Mouse (Mus musculus): Measurements from ENCODE around the gene Ccnb2. TPM values are rescaled to one million over a fixed set of nuclear protein-coding genes. Genes with fewer than 3 reads are reported as not detected.
A peak's percentile ranks its signal among the peaks of the same experiment; 100 is the strongest.

Gene Ccnb2
- polyA plus RNA-seq, 1 experiment from 2014 or later: 221 TPM

DNA sequence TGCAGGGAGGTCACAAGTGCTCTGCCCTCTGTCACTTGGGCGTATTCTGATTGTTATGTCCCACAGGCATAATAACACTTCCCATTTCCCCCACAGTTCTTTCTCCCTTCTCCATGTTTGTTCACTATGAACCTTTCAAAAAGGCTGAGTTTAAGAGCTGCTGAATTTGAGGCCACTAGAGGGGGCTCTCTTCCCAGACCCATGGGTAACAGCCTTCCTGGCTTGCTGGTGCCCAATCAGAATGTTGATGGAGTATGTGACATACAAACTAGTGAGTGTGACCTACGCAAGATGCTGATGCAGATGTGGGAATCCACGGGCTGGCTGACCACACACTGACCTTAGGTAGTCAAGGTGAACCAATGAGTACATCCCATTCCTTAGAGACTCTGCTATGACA lies 12.6 kb downstream of the Ccnb2 start:
- no peaks in the 10 kb centered on the region for H3K9me3 ChIP-seq (ENCODE audit: low read length)
- H3K4me1 ChIP-seq (ENCODE audit: insufficient read depth, low read length): no peaks in the 10 kb centered on the region
- no peak overlapping the region for H3K4me3 ChIP-seq (ENCODE audit: low read length)
- ATAC-seq (ENCODE audit: low FRiP score, low TSS enrichment): no peak
- H3K27me3 ChIP-seq (ENCODE audit: insufficient read depth, low read length): no peaks in the 10 kb centered on the region
- H3K36me3 ChIP-seq (ENCODE audit: insufficient read depth, low read length): peaks cover 61% of the 10 kb centered on the region
- 91% methylated on average over 3 of the region's 3 CpGs for WGBS
- H3K27ac ChIP-seq (ENCODE audit: low read length): no peak overlapping the region
- no peak overlapping the region for H3K9ac ChIP-seq (replicated peaks; ENCODE audit: low read length)
- no peak overlapping the region for H3K4me2 ChIP-seq (replicated peaks; ENCODE audit: low read depth, low read length)

DNA sequence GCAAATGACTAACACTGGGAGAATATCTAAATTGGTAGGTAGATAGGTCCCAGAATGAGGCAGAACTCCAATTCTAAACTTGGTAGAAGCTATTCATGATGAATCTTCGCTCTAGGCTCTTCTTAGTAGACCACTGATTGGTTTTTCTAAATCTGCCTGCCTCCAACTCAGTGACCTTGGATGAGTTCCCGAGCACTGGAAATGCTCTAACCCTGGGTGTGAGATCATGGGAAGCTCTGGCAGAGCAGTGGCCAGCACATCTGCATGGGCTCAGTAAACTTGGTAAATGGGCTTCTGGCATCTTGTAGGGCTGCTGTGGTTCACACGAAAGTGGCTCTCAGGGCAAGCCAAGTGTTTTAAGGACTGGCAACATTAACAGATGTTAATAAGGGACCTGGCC lies 14.8 kb downstream of the Ccnb2 start:
- peaks cover 42% of the 10 kb centered on the region for H3K36me3 ChIP-seq (ENCODE audit: insufficient read depth, low read length)
- no peak overlapping the region for H3K9ac ChIP-seq (replicated peaks; ENCODE audit: low read length)
- H3K4me1 ChIP-seq (ENCODE audit: insufficient read depth, low read length): no peaks in the 10 kb centered on the region
- no peak overlapping the region for H3K4me2 ChIP-seq (replicated peaks; ENCODE audit: low read depth, low read length)
- no peak for ATAC-seq (ENCODE audit: low FRiP score, low TSS enrichment)
- no peak overlapping the region for H3K27ac ChIP-seq (ENCODE audit: low read length)
- no peak overlapping the region for H3K4me3 ChIP-seq (ENCODE audit: low read length)
- WGBS: 90% methylated on average over 3 of the region's 3 CpGs
- no peaks in the 10 kb centered on the region for H3K27me3 ChIP-seq (ENCODE audit: insufficient read depth, low read length)
- H3K9me3 ChIP-seq (ENCODE audit: low read length): no peaks in the 10 kb centered on the region

DNA sequence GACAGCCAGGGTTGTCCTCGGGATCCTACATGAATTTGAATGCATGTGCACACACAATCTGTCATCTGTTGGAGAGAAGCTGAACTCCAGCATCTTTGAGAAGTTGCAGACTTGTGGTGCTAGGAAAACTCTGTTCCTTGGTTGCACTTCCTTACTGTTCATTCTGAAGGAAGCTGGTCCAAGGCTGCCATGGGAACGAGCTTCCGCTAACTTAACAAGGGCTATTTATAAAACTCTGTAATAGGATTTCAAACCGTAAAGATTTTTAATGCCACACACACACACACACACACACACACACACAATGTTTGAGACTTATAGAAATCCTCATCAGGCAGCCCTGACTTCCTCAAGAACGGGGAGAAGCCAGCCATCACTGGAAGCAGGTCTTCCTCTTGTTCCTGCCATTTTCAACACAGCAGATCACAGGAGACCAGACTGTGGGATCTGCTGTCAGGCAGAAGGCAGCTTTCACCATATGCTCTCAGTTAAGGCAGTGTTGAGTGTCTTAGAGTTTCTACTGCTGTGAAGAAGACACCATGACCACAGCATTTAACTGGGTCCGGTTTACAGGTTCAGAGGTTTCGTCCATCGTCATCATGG lies 19.3 kb downstream of the Ccnb2 start:
- Histone ChIP-seq H3K4me2 (replicated peaks; ENCODE audit: low read depth, low read length) (no peak overlapping the region), H3K27ac (ENCODE audit: low read length) (no peak overlapping the region), H3K4me1 (ENCODE audit: insufficient read depth, low read length) (no peaks in the 10 kb centered on the region), H3K27me3 (ENCODE audit: insufficient read depth, low read length) (no peaks in the 10 kb centered on the region), H3K9me3 (ENCODE audit: low read length) (no peaks in the 10 kb centered on the region), H3K9ac (replicated peaks; ENCODE audit: low read length) (no peak overlapping the region), H3K4me3 (ENCODE audit: low read length) (no peak overlapping the region), H3K36me3 (ENCODE audit: insufficient read depth, low read length) (peaks cover 5% of the 10 kb centered on the region)
- ATAC-seq (ENCODE audit: low FRiP score, low TSS enrichment): no peak
- 90% methylated on average over 8 of the region's 8 CpGs for WGBS

DNA sequence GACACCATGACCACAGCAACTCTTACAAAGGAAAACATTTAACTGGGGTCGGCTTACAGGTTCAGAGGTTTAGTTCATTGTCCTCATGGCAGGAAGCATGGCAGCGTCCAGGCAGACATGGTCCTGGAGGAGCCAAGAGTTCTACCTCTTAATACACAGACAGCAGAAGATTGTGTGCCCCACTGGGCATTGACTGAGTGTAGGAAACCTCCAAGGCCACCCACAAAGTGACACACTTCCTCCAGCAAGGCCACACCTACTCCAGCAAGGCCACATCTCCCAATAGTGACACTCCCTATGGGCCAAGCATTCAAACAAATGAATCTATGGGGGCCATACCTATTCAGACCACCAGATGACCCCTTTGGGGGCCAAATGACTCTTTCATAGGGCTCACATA lies 25.3 kb downstream of the Ccnb2 start:
- Histone ChIP-seq H3K27me3 (ENCODE audit: insufficient read depth, low read length) (no peaks in the 10 kb centered on the region), H3K9me3 (ENCODE audit: low read length) (no peaks in the 10 kb centered on the region), H3K4me3 (ENCODE audit: low read length) (no peak overlapping the region), H3K27ac (ENCODE audit: low read length) (no peak overlapping the region), H3K4me1 (ENCODE audit: insufficient read depth, low read length) (peaks cover 6% of the 10 kb centered on the region; the same call in 1 of the 2 replicates), H3K9ac (replicated peaks; ENCODE audit: low read length) (no peak overlapping the region), H3K36me3 (ENCODE audit: insufficient read depth, low read length) (peaks cover 10% of the 10 kb centered on the region; the same call in 1 of the 2 replicates), H3K4me2 (replicated peaks; ENCODE audit: low read depth, low read length) (no peak overlapping the region)
- ATAC-seq (ENCODE audit: low FRiP score, low TSS enrichment): no peak
- WGBS: 77% methylated on average over 2 of the region's 2 CpGs

DNA sequence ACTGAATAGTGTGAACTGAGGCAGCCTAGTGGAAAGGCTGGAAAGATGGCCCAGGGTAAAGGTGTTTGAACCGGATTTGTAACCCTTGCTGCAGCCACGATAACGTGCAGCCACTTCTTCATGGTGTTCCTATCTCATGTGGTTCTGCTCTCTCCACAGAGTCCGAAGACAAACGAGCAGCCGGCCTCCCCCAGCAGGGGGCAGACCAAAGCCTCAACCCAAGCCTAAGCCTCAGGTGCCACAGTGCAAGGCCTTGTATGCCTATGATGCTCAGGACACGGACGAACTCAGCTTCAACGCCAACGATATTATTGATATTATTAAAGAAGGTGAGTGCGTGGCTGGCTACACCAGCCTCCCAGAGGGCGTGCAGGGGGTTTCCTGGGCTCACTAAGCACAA lies 25.7 kb downstream of the Ccnb2 start:
- peaks cover 10% of the 10 kb centered on the region; the same call in 1 of the 2 replicates for H3K36me3 ChIP-seq (ENCODE audit: insufficient read depth, low read length)
- no peak overlapping the region for H3K4me3 ChIP-seq (ENCODE audit: low read length)
- H3K4me1 ChIP-seq (ENCODE audit: insufficient read depth, low read length): peaks cover 6% of the 10 kb centered on the region; the same call in 1 of the 2 replicates
- H3K27ac ChIP-seq (ENCODE audit: low read length): no peak overlapping the region
- no peak overlapping the region for H3K4me2 ChIP-seq (replicated peaks; ENCODE audit: low read depth, low read length)
- no peak overlapping the region for H3K9ac ChIP-seq (replicated peaks; ENCODE audit: low read length)
- no peaks in the 10 kb centered on the region for H3K9me3 ChIP-seq (ENCODE audit: low read length)
- WGBS: 90% methylated on average over 12 of the region's 12 CpGs
- no peaks in the 10 kb centered on the region for H3K27me3 ChIP-seq (ENCODE audit: insufficient read depth, low read length)
- no peak for ATAC-seq (ENCODE audit: low FRiP score, low TSS enrichment)

DNA sequence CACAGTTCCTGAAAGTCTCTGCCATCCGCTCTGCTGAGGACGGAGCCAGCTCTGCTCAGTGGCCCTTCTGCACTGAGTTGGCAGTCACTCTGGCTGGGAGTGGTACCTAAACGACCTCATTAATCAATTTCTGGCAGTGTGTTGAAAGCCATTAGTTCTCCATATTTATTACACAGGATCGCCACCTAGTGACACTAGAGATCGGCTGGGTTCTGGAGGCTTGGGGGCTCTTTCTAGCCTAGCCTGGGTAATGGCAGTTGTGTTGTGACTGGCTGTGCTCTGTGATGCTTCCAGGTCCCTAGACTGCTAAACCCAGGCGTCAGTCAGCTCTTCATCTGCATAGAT lies 28.8 kb downstream of the Ccnb2 start:
- ATAC-seq (ENCODE audit: low FRiP score, low TSS enrichment): no peak
- Histone ChIP-seq H3K27ac (ENCODE audit: low read length) (no peak overlapping the region), H3K9me3 (ENCODE audit: low read length) (no peaks in the 10 kb centered on the region), H3K4me3 (ENCODE audit: low read length) (no peak overlapping the region), H3K4me2 (replicated peaks; ENCODE audit: low read depth, low read length) (0 out of 2 replicates have a peak overlapping the region, but pooled peaks have one; percentile 13), H3K9ac (replicated peaks; ENCODE audit: low read length) (no peak overlapping the region), H3K36me3 (ENCODE audit: insufficient read depth, low read length) (peaks cover 7% of the 10 kb centered on the region; the same call in 1 of the 2 replicates), H3K4me1 (ENCODE audit: insufficient read depth, low read length) (peaks cover 6% of the 10 kb centered on the region; the same call in 1 of the 2 replicates), H3K27me3 (ENCODE audit: insufficient read depth, low read length) (no peaks in the 10 kb centered on the region)
- WGBS: 11% methylated on average over 6 of the region's 6 CpGs

DNA sequence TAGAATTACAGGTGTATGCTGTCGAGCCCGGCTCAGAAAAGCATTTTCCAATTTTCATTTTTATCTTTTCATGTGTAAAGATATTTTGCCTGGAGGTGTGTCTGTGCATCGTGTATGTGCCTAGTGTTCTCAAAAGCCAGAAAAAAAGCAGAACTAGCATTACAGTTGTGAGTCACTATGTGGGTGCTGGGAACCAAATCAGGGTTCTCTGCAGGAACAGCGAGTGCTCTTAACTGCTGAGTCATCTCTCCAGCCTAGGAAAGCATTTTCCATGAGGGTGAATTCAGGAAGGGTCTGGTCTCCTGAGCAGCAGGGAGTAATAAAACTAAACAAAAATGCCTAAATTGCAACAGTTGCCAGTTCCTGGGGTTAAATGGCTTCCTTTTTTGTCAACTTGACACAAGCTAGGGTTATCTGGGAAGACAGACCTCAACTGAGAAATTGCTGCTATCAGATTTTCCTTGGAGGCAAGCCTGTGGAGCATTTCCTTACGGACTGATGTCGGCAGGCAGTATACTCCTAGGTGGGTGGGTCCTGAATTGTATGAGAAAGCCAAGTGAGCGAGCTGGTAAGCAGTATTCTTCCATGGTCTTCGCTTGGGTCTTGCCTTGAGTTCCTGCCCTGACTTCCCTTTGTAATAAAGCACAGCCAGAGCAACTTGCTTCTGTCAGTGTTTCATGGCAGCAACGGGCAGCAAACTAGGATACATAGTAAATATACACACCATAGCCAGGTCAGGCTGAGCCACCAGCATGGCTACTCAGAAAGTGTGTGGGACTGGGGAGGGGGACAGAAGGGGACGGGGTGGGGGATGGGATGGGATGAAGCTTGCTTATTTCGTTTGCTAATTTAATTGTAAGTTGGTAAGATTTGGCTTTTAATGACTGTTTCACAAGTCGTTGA lies 29.4 kb downstream of the Ccnb2 start:
- 66% methylated on average over 12 of the region's 12 CpGs for WGBS

DNA sequence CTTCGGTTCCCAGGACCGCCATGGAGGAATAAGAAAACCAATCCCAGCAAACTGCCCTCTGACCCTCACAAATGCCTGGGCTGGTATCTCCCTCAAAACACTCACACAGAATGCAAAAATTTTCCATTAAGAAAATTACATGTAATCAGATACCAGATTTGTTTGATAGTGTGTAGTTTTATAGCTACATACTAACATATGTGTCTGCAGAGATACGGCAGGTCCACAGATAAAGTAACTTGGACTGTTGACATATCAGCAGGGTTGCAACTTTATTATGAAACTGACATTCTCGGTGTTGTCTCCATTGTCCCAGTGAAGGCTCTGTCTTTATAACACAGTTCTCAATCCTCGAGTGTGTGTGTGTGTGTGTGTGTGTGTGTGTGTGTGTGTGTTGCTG lies 30.3 kb downstream of the Ccnb2 start:
- Histone ChIP-seq H3K27me3 (ENCODE audit: insufficient read depth, low read length) (no peaks in the 10 kb centered on the region), H3K9me3 (ENCODE audit: low read length) (no peaks in the 10 kb centered on the region), H3K4me2 (replicated peaks; ENCODE audit: low read depth, low read length) (no peak overlapping the region), H3K36me3 (ENCODE audit: insufficient read depth, low read length) (peaks cover 5% of the 10 kb centered on the region; the same call in 1 of the 2 replicates), H3K9ac (replicated peaks; ENCODE audit: low read length) (no peak overlapping the region), H3K4me3 (ENCODE audit: low read length) (no peak overlapping the region), H3K4me1 (ENCODE audit: insufficient read depth, low read length) (peaks cover 6% of the 10 kb centered on the region; the same call in 1 of the 2 replicates), H3K27ac (ENCODE audit: low read length) (no peak overlapping the region)
- ATAC-seq (ENCODE audit: low FRiP score, low TSS enrichment): no peak
- 96% methylated on average over 5 of the region's 5 CpGs for WGBS

More for the DNA sequence above, 29.4 kb downstream of the Ccnb2 start:
- Histone ChIP-seq H3K4me1 (ENCODE audit: insufficient read depth, low read length) (peaks cover 6% of the 10 kb centered on the region; the same call in 1 of the 2 replicates), H3K27me3 (ENCODE audit: insufficient read depth, low read length) (no peaks in the 10 kb centered on the region), H3K4me3 (ENCODE audit: low read length) (no peak overlapping the region), H3K36me3 (ENCODE audit: insufficient read depth, low read length) (peaks cover 7% of the 10 kb centered on the region; the same call in 1 of the 2 replicates), H3K9ac (replicated peaks; ENCODE audit: low read length) (no peak overlapping the region), H3K4me2 (replicated peaks; ENCODE audit: low read depth, low read length) (0 out of 2 replicates have a peak overlapping the region, but pooled peaks have one; percentile 13), H3K27ac (ENCODE audit: low read length) (no peak overlapping the region), H3K9me3 (ENCODE audit: low read length) (no peaks in the 10 kb centered on the region)
- no peak for ATAC-seq (ENCODE audit: low FRiP score, low TSS enrichment)

DNA sequence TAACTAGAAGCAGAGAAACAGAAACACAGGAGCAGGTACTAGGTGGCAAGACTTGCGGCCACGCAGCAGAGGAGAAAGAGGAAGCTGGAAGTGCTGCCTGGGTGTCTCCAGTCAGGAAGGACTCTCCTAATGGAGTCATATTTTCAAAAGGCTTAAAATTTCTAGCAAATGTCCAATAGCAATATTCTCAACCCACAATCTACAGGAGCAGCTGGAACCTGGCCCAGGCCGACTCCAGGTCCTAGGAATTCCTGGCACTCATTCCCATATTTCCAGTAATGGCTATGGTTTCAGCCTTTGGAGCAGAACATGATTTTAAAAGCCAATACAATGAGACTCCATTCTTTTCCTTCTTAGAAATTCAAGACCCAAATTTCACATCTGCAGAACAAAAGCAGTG lies 31.8 kb downstream of the Ccnb2 start:
- 85% methylated on average over 3 of the region's 3 CpGs for WGBS
- H3K9me3 ChIP-seq (ENCODE audit: low read length): no peaks in the 10 kb centered on the region
- H3K4me1 ChIP-seq (ENCODE audit: insufficient read depth, low read length): peaks cover 6% of the 10 kb centered on the region; the same call in 1 of the 2 replicates
- no peak for ATAC-seq (ENCODE audit: low FRiP score, low TSS enrichment)
- peaks cover 5% of the 10 kb centered on the region; the same call in 1 of the 2 replicates for H3K36me3 ChIP-seq (ENCODE audit: insufficient read depth, low read length)
- no peak overlapping the region for H3K27ac ChIP-seq (ENCODE audit: low read length)
- no peak overlapping the region for H3K9ac ChIP-seq (replicated peaks; ENCODE audit: low read length)
- H3K27me3 ChIP-seq (ENCODE audit: insufficient read depth, low read length): no peaks in the 10 kb centered on the region
- no peak overlapping the region for H3K4me2 ChIP-seq (replicated peaks; ENCODE audit: low read depth, low read length)
- no peak overlapping the region for H3K4me3 ChIP-seq (ENCODE audit: low read length)

Measured in kidney, embryonic 16.5 days (tissue).